Mouse (Mus musculus) limb, embryonic 13.5 days (tissue): ENCODE measurements around the gene Slc25a22. TPM values are rescaled to one million over a fixed set of nuclear protein-coding genes. Genes with fewer than 3 reads are reported as not detected.

Source experiments
- ATAC-seq: fragments of 200-750 bp; cut with Nextera tagmentation; 2 replicates; pipeline ENCODE4 v1.8.0; 2017; ENCODE audit warnings: low read depth, moderate number of reproducible peaks, moderate TSS enrichment; ENCODE audit not compliant: low FRiP score
- H3K27ac ChIP-seq: fragments of 300-500 bp; sonication (generic); 2 replicates; pipeline ENCODE4 v1.5.1; 2015; ENCODE audit warnings: inconsistent platforms, mild to moderate bottlenecking, moderate library complexity
- H3K27me3 ChIP-seq: fragments of 300-500 bp; sonication (generic); 2 replicates; pipeline ENCODE4 v1.6.1; 2015; ENCODE audit warnings: mild to moderate bottlenecking, inconsistent platforms
- H3K36me3 ChIP-seq: fragments of 300-500 bp; sonication (generic); 2 replicates; pipeline ENCODE4 v1.6.1; 2015; ENCODE audit warnings: inconsistent platforms, mild to moderate bottlenecking, moderate library complexity
- H3K4me1 ChIP-seq: fragments of 300-500 bp; sonication (generic); 2 replicates; pipeline ENCODE4 v1.6.1; 2015; ENCODE audit warnings: inconsistent platforms
- H3K4me2 ChIP-seq: fragments of 300-500 bp; sonication (generic); replicated peaks from 2 replicates; pipeline ENCODE4 v1.6.1; 2015; ENCODE audit warnings: inconsistent platforms, mild to moderate bottlenecking, moderate library complexity
- H3K4me3 ChIP-seq: fragments of 300-500 bp; sonication (generic); 2 replicates; pipeline ENCODE4 v1.5.1; 2015; ENCODE audit warnings: moderate library complexity, mild to moderate bottlenecking, inconsistent platforms
- H3K9ac ChIP-seq: fragments of 300-500 bp; sonication (generic); 2 replicates; pipeline ENCODE4 v1.6.1; 2015; ENCODE audit warnings: mild to moderate bottlenecking, inconsistent platforms
- H3K9me3 ChIP-seq: fragments of 300-500 bp; sonication (generic); 2 replicates; pipeline ENCODE4 v1.6.1; 2016; ENCODE audit warnings: inconsistent platforms
- WGBS: fragments of 180-500 bp; shearing (Covaris S2); methylation state at CpG from one replicate; pipeline ENCODE4 v1.1.7; 2015; 5-methylcytosine and 5-hydroxymethylcytosine counted together
- polyA plus RNA-seq: library from polyadenylated mRNA; unstranded; fragments of >200 nt; fragmentation: Nextera tagmentation; extraction: Ambion mirVana; gene quantifications from 2 replicates; pipeline ENCODE4 v1.2.1, GENCODE M21; 2015

Gene Slc25a22
- 38.8 and 39.3 TPM in 2 replicates for polyA plus RNA-seq

DNA sequence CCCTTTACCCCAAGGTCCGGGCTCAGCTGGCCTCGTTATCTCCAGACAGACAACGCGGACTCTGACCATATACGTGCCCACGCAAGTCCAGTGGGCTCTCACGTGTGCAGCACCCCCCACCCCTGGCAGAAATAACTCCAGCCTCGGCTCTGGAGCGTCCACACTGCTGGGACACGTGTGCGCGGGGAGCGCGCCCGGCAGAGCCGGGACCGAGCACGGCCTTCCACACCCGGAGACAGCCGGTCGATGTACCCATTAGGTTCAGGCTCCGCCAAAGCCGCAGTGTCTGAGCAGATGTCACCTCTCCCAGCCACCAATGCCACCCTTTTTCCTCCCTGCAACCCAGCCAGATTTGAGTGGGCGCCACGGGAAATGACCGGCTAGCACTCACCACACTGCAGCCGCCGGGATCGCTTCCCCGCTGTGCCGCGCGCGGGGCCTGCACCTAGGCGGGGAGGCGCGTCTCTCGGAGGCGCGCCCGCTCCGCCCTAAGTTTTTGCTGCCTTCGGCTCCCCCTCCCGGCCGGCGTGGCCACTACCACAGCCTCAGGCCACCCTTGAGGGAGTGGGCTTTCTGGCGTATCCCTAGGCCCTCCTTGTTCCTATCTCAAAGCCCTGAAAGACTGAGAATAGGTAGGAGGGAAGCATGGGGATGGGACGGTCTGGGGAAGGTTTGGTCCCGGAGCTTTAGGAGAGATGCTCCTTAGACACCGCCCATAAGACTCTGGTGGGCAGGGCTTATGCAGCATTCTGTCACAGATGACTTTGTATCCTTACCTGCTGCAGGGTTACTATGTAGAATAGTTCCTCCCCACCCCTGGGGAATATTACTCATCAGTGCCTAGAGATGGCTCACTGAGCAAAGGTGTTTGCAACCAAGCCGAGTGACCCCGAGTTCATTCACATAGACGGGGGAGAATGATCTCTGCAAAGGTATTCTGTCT is at the start of gene Slc25a22:
Slc25a22 (minus strand) TSS at position 715 of the 943 bp plus-strand sequence.
- peak within 1 kb of the TSS; percentile 48; the same call in 1 of the 2 replicates for H3K27ac ChIP-seq
- WGBS = 5% methylated on average over 53 of the region's 53 CpGs

DNA sequence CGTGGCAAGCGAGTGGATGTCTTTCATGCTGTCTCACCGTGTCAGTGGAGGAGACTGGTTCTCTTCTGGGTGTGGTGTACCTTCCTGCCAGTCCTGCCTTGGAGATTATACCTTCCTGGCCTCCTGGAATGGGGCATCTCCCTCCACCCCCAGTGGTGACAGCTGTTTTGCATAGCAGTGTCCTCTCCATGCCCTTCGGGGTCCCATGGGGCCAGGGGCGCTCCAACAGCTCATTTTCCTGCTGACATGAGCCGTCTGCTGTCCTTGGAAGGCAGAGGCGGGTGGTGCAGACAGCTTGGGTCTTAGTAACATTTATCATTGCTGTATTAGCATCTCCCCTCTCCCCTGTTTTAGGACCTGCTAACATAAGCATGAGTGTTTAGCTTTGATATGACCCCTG is 49.4 kb upstream of the Slc25a22 start:
- no peak overlapping the region for H3K9ac ChIP-seq
- peaks cover 16% of the 10 kb centered on the region for H3K36me3 ChIP-seq
- no peak overlapping the region for H3K27ac ChIP-seq
- peaks cover 23% of the 10 kb centered on the region for H3K27me3 ChIP-seq
- 77% methylated on average over 7 of the region's 7 CpGs for WGBS
- peaks cover 7% of the 10 kb centered on the region for H3K4me1 ChIP-seq
- no peak overlapping the region for H3K4me3 ChIP-seq
- no peak overlapping the region for H3K4me2 ChIP-seq
- no peak for ATAC-seq
- H3K9me3 ChIP-seq = no peaks in the 10 kb centered on the region

More for the DNA sequence above, at the start of gene Slc25a22:
- peak within 1 kb of the TSS; percentile 61 for H3K4me3 ChIP-seq
- H3K9me3 ChIP-seq = no peaks in the 10 kb centered on the region
- peaks cover 53% of the 10 kb centered on the region for H3K4me1 ChIP-seq
- H3K36me3 ChIP-seq = peaks cover 59% of the 10 kb centered on the region
- H3K4me2 ChIP-seq = peak within 1 kb of the TSS; percentile 90
- H3K27me3 ChIP-seq = no peaks in the 10 kb centered on the region
- peak; percentile 82 for ATAC-seq
- H3K9ac ChIP-seq = peak within 1 kb of the TSS; percentile 85

DNA sequence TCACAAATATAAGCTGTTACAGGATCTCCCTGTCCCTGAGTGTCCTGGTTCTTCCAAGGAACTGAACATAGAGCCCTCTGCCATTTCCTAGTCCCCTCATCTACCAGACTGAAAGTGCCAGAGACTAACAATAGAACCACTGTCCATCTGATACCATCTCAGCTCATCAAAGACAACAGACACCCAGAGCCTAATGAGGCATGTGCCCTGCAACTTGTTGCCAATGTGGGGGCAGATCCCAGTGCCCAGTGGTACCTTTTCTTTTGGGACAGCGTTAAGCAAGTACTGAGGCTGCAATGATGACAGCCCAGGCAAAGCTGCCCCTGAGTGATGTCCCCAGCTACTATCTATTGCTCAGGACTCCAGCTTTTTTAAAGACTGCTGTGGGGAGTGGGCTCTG is 48.5 kb upstream of the Slc25a22 start:
- H3K4me2 ChIP-seq = no peak overlapping the region
- 94% methylated on average over 1 of the region's 1 CpGs for WGBS
- no peak overlapping the region for H3K27ac ChIP-seq
- H3K9ac ChIP-seq = no peak overlapping the region
- peaks cover 9% of the 10 kb centered on the region for H3K36me3 ChIP-seq
- H3K27me3 ChIP-seq = peaks cover 32% of the 10 kb centered on the region
- H3K4me1 ChIP-seq = peaks cover 16% of the 10 kb centered on the region
- no peaks in the 10 kb centered on the region for H3K9me3 ChIP-seq
- ATAC-seq = no peak
- no peak overlapping the region for H3K4me3 ChIP-seq

DNA sequence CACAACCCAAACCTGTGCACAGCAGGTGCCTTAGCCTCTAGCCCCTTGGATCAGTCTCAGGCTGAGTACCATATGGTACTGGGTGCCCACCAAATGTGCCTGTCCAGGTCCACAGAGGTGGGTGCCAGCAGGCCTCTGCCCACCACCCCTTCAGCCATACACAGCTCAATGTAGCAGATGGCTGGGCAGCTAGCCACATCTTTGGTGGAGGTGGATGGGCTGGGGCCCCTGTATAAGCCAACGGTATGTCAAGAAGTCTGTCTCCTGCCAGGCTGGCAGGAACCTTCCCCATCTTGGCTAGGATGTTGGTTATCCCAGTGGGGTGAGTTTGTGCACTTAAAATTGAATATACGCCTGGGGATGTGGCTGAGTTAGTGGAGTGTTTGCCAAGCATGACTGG is 47.9 kb upstream of the Slc25a22 start:
- no peak overlapping the region for H3K4me2 ChIP-seq
- H3K9ac ChIP-seq = no peak overlapping the region
- H3K27ac ChIP-seq = no peak overlapping the region
- H3K27me3 ChIP-seq = peaks cover 37% of the 10 kb centered on the region
- no peak overlapping the region for H3K4me3 ChIP-seq
- H3K36me3 ChIP-seq = peaks cover 2% of the 10 kb centered on the region; the same call in 1 of the 2 replicates
- no peaks in the 10 kb centered on the region for H3K9me3 ChIP-seq
- H3K4me1 ChIP-seq = peaks cover 21% of the 10 kb centered on the region
- 75% methylated on average over 2 of the region's 2 CpGs for WGBS
- ATAC-seq = no peak

DNA sequence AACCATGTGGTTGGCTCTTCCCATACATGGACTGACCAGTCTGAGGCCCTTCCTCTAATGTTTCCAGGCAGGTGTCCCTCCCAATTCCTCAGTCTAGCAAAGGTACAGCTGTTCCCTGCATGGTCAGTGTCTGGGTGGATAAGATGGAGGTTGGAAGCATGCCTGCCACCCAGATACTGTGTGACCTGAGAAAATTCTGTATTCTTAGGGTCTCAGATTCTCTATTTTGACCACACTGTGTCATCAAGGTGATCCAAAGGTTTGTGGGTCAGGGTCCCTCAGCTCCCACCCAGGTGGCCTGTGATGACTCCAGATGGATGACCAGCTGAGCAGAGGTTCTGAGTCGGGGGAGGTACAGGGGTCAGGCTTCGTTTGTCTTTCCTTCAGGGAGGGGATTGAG is 47.5 kb upstream of the Slc25a22 start:
- WGBS = 65% methylated on average over 2 of the region's 2 CpGs

DNA sequence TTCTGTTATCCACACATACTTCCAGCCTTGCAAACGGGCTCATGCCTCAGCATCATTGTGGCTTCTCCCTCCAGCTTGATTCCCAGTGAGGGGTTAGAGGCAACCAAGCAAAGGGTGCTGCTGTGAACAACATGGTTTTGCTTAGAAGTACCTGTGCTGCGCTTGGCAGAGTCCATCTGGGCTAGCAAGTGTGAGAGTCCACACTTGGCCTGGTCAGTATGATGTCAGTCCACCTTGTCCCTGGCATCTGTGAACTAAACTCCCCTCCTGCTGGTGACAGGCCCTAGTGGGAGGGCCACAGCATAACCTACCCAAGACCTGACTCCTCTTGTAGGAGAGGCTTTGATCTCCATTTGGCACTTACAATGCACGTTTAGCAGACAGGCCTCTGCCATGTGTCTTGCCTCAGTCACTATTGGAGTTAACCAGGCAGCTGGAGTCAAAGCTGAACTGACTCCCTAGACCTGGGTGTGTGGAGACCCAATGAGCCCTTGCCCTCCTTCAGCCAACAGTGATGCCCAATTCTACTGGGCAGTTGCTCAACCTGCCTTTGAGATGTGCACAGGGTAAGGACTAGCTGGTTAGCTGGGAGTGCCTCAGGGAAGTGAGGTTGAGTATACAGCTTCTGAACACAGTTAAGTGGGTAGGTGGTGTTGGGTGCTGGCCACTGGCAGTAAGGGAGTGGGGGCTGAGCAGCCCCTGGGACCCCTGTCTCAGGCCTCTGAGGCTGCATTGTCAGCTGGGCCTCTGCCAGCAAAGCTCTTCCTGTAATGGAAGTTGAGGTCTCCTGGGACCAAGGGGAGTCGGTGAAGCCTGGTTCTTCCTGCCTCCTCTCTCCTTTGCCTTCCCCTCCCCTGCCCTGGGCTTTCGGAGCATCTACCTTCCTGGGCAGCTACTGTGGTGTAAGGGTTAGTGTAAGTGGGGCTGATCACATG is 46.8 kb upstream of the Slc25a22 start:
- H3K27me3 ChIP-seq = peaks cover 40% of the 10 kb centered on the region
- no peak overlapping the region for H3K27ac ChIP-seq
- H3K4me1 ChIP-seq = peaks cover 21% of the 10 kb centered on the region
- ATAC-seq = no peak
- no peaks in the 10 kb centered on the region for H3K36me3 ChIP-seq
- WGBS = 64% methylated on average over 5 of the region's 5 CpGs
- H3K9me3 ChIP-seq = no peaks in the 10 kb centered on the region
- H3K4me2 ChIP-seq = no peak overlapping the region
- no peak overlapping the region for H3K9ac ChIP-seq
- no peak overlapping the region for H3K4me3 ChIP-seq

More for the DNA sequence above, 47.5 kb upstream of the Slc25a22 start:
- no peak overlapping the region for H3K27ac ChIP-seq
- no peak for ATAC-seq
- no peaks in the 10 kb centered on the region for H3K36me3 ChIP-seq
- no peaks in the 10 kb centered on the region for H3K9me3 ChIP-seq
- H3K4me2 ChIP-seq = no peak overlapping the region
- H3K4me3 ChIP-seq = no peak overlapping the region
- no peak overlapping the region for H3K9ac ChIP-seq
- peaks cover 21% of the 10 kb centered on the region for H3K4me1 ChIP-seq
- peaks cover 40% of the 10 kb centered on the region for H3K27me3 ChIP-seq

DNA sequence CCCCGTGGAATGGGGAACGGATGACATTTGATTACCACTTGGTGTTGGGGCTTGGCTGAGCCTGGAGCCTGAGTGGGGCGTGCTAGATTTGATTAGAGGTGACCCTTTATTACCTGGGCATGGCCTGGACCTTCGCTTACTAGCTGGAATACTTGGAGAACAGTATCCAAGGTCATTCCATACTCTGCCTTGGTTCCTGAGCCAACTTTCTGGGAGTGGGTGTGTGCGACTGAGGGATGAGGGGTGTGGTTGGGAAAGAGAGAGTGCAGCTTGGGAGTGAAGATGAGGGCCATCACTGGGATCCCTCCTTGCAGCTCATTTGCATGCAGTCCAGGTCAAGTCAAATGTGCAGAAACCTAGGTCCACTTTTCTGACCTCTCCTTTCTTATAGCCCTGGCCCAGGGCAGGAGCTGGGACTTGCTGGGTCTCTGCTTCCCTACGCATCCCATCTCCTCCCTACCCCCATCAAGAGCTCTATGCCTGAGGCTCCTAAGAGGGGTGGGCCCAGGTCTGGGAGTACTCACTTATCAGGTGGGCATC is 45.5 kb upstream of the Slc25a22 start:
- peaks cover 25% of the 10 kb centered on the region for H3K4me1 ChIP-seq
- no peaks in the 10 kb centered on the region for H3K36me3 ChIP-seq
- 67% methylated on average over 6 of the region's 6 CpGs for WGBS
- peak overlapping the region; percentile 99; the same call in 1 of the 2 replicates for H3K4me2 ChIP-seq
- no peak for ATAC-seq
- H3K27ac ChIP-seq = no peak overlapping the region
- H3K9ac ChIP-seq = no peak overlapping the region
- H3K9me3 ChIP-seq = no peaks in the 10 kb centered on the region
- 0 out of 2 replicates have a peak overlapping the region, but pooled peaks have one; percentile 62 for H3K4me3 ChIP-seq
- peaks cover 40% of the 10 kb centered on the region for H3K27me3 ChIP-seq

DNA sequence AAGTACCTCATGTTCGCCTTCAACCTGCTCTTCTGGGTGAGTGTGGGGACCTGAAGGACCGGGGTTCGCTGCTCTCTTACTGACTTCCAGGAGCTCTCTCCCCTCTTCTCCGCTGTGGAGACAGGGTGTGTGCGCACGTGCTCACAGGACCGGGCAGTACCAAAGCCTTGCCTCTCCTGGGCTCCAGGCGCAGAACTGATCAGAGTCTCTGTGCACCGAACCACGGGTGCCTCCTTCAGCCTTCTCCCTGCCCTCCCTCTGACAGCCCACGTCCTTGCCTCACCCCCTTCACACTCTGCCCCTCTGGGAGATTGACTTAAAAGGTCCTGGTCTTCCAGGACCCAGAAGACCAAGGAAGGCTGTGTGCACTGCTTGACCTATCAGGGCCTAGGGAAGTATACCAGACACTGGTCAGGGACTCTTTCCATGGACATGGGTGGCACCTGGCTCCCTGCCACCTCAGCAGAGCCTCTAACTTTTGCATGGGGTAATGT is 44.9 kb upstream of the Slc25a22 start:
- H3K4me1 ChIP-seq = peaks cover 31% of the 10 kb centered on the region
- no peak overlapping the region for H3K27ac ChIP-seq
- peaks cover 40% of the 10 kb centered on the region for H3K27me3 ChIP-seq
- H3K9ac ChIP-seq = peak overlapping the region; percentile 67
- H3K4me2 ChIP-seq = peak overlapping the region; percentile 99
- no peak for ATAC-seq
- 5% methylated on average over 11 of the region's 11 CpGs for WGBS
- peak overlapping the region; percentile 62 for H3K4me3 ChIP-seq
- no peaks in the 10 kb centered on the region for H3K9me3 ChIP-seq
- H3K36me3 ChIP-seq = no peaks in the 10 kb centered on the region

DNA sequence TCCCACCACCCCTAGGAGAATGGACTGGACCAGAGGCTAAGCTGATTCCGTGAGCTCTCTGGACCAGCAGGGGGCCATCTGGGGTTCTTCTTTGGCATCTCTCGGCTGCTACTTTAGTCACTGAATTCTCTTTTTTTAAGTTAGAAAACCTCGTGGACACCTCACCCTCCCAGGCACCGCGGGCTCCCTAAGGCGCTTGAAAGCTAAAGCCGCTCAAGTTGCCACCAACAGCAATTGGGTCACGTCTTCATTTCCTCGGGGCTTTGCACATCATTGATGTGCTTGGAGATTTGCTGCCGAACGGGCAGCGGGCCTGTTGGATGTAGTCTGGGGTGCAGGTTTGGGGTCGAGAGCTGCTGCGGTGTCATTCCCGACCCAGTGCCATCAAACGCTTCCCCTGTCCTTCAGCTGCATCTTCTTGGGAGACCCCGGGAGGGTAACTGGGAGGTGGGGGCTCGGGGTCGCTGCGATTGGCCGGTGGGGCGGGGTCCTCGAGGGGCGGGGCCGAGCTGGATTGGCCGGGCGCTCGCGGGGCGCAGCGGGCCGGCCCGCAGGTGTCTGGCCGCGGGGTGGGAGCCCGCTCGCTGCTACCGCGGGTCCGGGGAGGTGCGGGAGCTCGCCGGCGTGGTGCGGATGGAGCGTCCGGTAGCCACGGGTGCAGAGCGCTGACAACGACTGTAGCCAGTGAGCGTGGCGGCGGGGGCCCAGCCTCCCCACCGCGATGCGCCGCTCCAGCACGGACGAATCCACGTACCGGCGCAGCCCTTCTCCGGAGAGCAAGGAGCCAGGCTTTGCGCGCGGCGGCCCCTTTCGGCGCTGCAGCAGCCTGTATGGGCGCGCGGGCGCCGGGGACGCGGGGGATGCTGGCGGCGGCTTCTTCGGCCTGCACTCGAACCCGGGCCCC is 44.1 kb upstream of the Slc25a22 start:
- no peaks in the 10 kb centered on the region for H3K36me3 ChIP-seq

DNA sequence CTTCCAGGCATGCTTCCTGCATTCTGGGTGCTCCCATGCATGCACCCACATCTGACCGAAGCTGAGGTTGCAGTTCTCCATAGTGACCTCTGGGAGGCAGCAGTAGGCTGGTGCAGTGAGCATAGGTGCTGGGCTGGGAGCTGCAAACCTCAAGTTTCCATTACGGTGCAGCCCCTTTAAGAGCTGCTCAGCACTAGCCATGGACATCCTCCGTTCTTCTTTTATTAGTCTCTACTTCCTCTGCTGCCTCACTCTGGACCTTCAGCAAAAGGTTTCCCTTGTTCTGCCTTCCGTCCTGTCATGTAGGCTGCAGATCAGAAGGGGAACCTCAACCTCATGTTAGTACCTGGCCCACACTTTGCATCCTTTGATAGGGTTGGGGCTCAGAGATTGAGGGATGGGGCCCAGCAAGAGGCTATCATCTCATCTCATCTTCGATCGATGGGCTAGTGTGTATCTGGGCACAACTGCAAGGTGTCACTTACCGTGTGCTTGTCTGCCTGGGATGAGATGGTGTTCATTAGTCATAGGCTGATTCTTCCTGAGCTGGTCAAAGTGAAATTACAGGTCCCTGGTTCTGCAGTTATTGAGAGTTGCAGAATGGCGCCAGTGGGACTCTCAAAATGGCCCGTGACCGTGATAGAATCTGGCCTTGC is 43.3 kb upstream of the Slc25a22 start:
- no peaks in the 10 kb centered on the region for H3K9me3 ChIP-seq
- H3K4me3 ChIP-seq = peak overlapping the region; percentile 62
- H3K4me2 ChIP-seq = peak overlapping the region; percentile 99
- no peaks in the 10 kb centered on the region for H3K36me3 ChIP-seq
- no peak overlapping the region for H3K9ac ChIP-seq
- WGBS = 10% methylated on average over 10 of the region's 10 CpGs
- ATAC-seq = no peak; the same call in 1 of the 2 replicates
- H3K27ac ChIP-seq = no peak overlapping the region
- peaks cover 40% of the 10 kb centered on the region for H3K27me3 ChIP-seq
- H3K4me1 ChIP-seq = peaks cover 47% of the 10 kb centered on the region

More for the DNA sequence above, 44.1 kb upstream of the Slc25a22 start:
- peaks cover 39% of the 10 kb centered on the region for H3K4me1 ChIP-seq
- WGBS = under 1% methylated on average over 77 of the region's 81 CpGs
- H3K9me3 ChIP-seq = no peaks in the 10 kb centered on the region
- peak; percentile 20 for ATAC-seq
- peak overlapping the region; percentile 99 for H3K4me2 ChIP-seq
- peaks cover 40% of the 10 kb centered on the region for H3K27me3 ChIP-seq
- H3K27ac ChIP-seq = no peak overlapping the region
- H3K4me3 ChIP-seq = peak overlapping the region; percentile 62
- peak overlapping the region; percentile 67 for H3K9ac ChIP-seq
